Mouse (Mus musculus) bone marrow macrophage, adult 2 months (primary cell): ENCODE results near the gene Cfap43. TPM values are rescaled to one million over a fixed set of nuclear protein-coding genes. Genes with fewer than 3 reads are reported as not detected.

Experiments
- H3K27ac ChIP-seq: 2 replicates; pipeline ENCODE4 v1.5.1; 2012; ENCODE audit warnings: low read depth, low read length; ENCODE audit not compliant: insufficient read depth
- H3K4me1 ChIP-seq: 2 replicates; pipeline ENCODE4 v1.6.1; 2012; ENCODE audit warnings: low read length; ENCODE audit not compliant: control insufficient read depth, insufficient read depth
- H3K4me3 ChIP-seq: 2 replicates; pipeline ENCODE4 v1.5.1; 2012; ENCODE audit warnings: mild to moderate bottlenecking, low read length, moderate library complexity; ENCODE audit not compliant: insufficient read depth
- CTCF ChIP-seq: IDR thresholded peaks from 2 replicates; pipeline ENCODE4 v1.5.1; 2012; ENCODE audit warnings: low read depth, mild to moderate bottlenecking, low read length, moderate library complexity
- POLR2A ChIP-seq: IDR thresholded peaks from 2 replicates; pipeline ENCODE4 v1.6.1; 2012; ENCODE audit warnings: mild to moderate bottlenecking, low read depth, low read length, borderline replicate concordance
- polyA plus RNA-seq: library from polyadenylated mRNA; stranded (reverse); fragments of >200 nt; gene quantifications from 2 replicates; pipeline ENCODE4 v1.2.4, GENCODE M21; 2012; ENCODE audit not compliant: missing spikeins, insufficient read depth, insufficient read length

Cfap43 gene
- polyA plus RNA-seq, 1 experiment, result not detected

GRCm38 (mm10) chr19:47902316-47903201 lies 16.5 kb downstream of the Cfap43 start:
- Histone ChIP-seq H3K4me3 (no peak overlapping the region), H3K27ac (no peak overlapping the region), H3K4me1 (peaks cover 46% of the 10 kb centered on the region)
- TF ChIP-seq POLR2A (no peak), CTCF (no peak)

DNA sequence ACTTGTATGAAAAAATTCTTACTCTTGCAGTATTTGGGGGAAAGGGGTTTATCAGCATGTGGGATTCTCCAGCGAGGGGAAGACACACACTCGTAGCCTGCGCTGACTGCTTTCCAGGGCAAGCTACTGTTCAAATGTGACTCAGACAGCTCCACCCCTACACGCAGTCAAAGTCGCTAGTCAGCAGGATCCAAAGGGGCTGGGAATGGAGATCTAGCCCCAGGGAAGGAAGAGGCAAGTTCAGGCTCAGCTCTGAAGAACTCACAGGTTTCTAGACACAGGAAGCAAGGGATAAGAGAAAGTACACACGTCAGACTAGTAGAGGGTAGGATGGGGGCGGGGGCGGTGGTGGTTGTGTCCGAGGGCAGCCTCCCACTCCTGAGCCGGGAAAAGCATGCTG lies 18.5 kb downstream of the Cfap43 start:
- TF ChIP-seq POLR2A (no peak), CTCF (no peak)
- peaks cover 43% of the 10 kb centered on the region for H3K4me1 ChIP-seq
- H3K4me3 ChIP-seq, result no peak overlapping the region
- no peak overlapping the region for H3K27ac ChIP-seq

GRCm38 (mm10) chr19:47900012-47900411 lies 19.1 kb downstream of the Cfap43 start:
- Histone ChIP-seq H3K27ac (no peak overlapping the region), H3K4me1 (peaks cover 38% of the 10 kb centered on the region), H3K4me3 (no peak overlapping the region)
- TF ChIP-seq CTCF, result no peak
- TF ChIP-seq POLR2A, result no peak

GRCm38 (mm10) chr19:47898472-47899079 lies 20.5 kb downstream of the Cfap43 start:
- H3K4me1 ChIP-seq, result peaks cover 31% of the 10 kb centered on the region
- no peak overlapping the region for H3K4me3 ChIP-seq
- no peak overlapping the region for H3K27ac ChIP-seq
- TF ChIP-seq CTCF, result no peak
- no peak for TF ChIP-seq POLR2A

DNA sequence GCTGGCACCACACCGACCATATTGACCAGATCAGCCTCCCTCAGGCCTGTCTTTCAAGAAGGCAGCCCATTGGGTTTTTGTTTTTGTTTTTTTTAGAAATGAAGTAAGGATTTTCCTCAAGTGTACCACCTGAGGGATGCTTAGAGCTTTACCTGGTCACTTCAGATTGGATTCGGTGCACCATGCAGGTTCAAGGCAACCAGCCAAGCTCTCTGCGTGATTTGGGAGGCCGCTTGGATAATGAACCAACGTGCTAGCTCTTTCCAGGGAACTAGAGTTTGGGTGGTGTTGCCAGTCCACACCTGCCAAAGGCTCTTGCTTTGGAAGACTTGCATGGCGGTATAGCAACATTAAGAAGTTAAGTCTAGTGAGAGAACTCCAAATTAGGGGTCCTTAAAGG lies 26.0 kb downstream of the Cfap43 start:
- H3K4me3 ChIP-seq, result no peak overlapping the region
- no peak overlapping the region for H3K27ac ChIP-seq
- TF ChIP-seq POLR2A (no peak), CTCF (no peak)
- H3K4me1 ChIP-seq, result no peaks in the 10 kb centered on the region

- Histone ChIP-seq H3K4me1 (0 out of 2 replicates have a peak, but pooled peaks cover 2% of the 10 kb centered on the region), H3K4me3 (no peak overlapping the region), H3K27ac (no peak overlapping the region)
- TF ChIP-seq POLR2A (no peak), CTCF (no peak)
Observed at GRCm38 (mm10) chr19:47891562-47892312, 27.4 kb downstream of the Cfap43 start.

GRCm38 (mm10) chr19:47890489-47891130 lies 28.5 kb downstream of the Cfap43 start:
- TF ChIP-seq POLR2A (no peak), CTCF (no peak)
- Histone ChIP-seq H3K27ac (no peak overlapping the region), H3K4me3 (no peak overlapping the region), H3K4me1 (0 out of 2 replicates have a peak, but pooled peaks cover 2% of the 10 kb centered on the region)

DNA sequence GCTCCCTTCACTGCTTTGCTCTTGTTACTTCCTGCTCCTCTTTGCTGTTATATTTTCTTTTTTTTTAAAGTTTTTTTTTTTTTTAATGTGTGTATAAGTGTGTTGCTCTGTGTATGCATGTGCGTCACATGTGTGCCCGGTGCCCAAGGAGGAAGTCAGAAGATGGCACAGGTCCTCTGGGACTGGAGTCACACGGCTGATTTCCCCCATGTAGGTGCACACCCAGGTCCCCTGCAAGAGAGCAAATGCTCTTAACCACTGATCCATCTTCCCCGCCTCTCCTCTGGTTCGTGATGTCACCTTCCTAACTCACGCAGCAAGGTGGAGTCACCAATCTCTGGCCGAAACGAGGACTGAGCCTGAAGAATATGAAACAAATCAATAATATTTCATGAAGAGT lies 31.1 kb downstream of the Cfap43 start:
- Histone ChIP-seq H3K27ac (no peak overlapping the region), H3K4me1 (0 out of 2 replicates have a peak, but pooled peaks cover 2% of the 10 kb centered on the region), H3K4me3 (no peak overlapping the region)
- TF ChIP-seq POLR2A (no peak), CTCF (no peak)

- TF ChIP-seq CTCF (no peak), POLR2A (no peak)
- Histone ChIP-seq H3K4me1 (0 out of 2 replicates have a peak, but pooled peaks cover 2% of the 10 kb centered on the region), H3K4me3 (no peak overlapping the region), H3K27ac (no peak overlapping the region)
Observed at GRCm38 (mm10) chr19:47887417-47887816, 31.7 kb downstream of the Cfap43 start.
